In genomic region chr11:4703688-4704071, GRCm38 (mm10) we compare ENCODE assay signal across 8 mouse cellular contexts. TPM values are rescaled to one million over a fixed set of nuclear protein-coding genes. Genes with fewer than 3 reads are reported as not detected.
A peak's percentile ranks its signal among the peaks of the same experiment; 100 is the strongest.
DNase-seq lines count a peak whose midpoint lies in the region; ATAC-seq and TF ChIP-seq lines count a peak whose summit lies in the region.

No protein-coding gene starts in this region.

- no peaks in the 10 kb centered on the region for H3K9me3 ChIP-seq in lung, postnatal 0 days (ENCODE audit: low read length)
- no peaks in the 10 kb centered on the region for H3K9me3 ChIP-seq in liver, embryonic 11.5 days (ENCODE audit: control insufficient read depth, low read length)
- no peaks in the 10 kb centered on the region for H3K9me3 ChIP-seq in stomach, embryonic 14.5 days (ENCODE audit: control insufficient read depth, low read depth, low read length)

- H3K27me3 ChIP-seq in lung, postnatal 0 days (replicated peaks; ENCODE audit: insufficient read depth, low read length): no peaks in the 10 kb centered on the region
- no peaks in the 10 kb centered on the region for H3K27me3 ChIP-seq in liver, embryonic 11.5 days (replicated peaks; ENCODE audit: control insufficient read depth, insufficient read depth, low read length)
- H3K27me3 ChIP-seq in stomach, embryonic 14.5 days (ENCODE audit: control insufficient read depth, insufficient read depth, low read length): no peaks in the 10 kb centered on the region

- WGBS in lung, postnatal 0 days: 3% methylated on average over 12 of the region's 12 CpGs
- 2% methylated on average over 12 of the region's 12 CpGs for WGBS in liver, embryonic 11.5 days
- WGBS in stomach, embryonic 14.5 days: 6% methylated on average over 12 of the region's 12 CpGs

- peaks cover 5% of the 10 kb centered on the region; the same call in 1 of the 2 replicates for H3K4me1 ChIP-seq in lung, postnatal 0 days (ENCODE audit: insufficient read depth, low read depth, low read length)
- peaks cover 16% of the 10 kb centered on the region for H3K4me1 ChIP-seq in liver, embryonic 11.5 days (replicated peaks; ENCODE audit: control insufficient read depth, insufficient read depth, low read length)
- peaks cover 11% of the 10 kb centered on the region for H3K4me1 ChIP-seq in stomach, embryonic 14.5 days (ENCODE audit: control insufficient read depth, insufficient read depth, low read length)

- no peak for TF ChIP-seq EP300 in lung, postnatal 0 days (IDR thresholded peaks at IDR 0.05)

- no peak for TF ChIP-seq CTCF in lung, postnatal 0 days (IDR thresholded peaks at IDR 0.05)

- H3K36me3 ChIP-seq in lung, postnatal 0 days (ENCODE audit: insufficient read depth, low read length): no peaks in the 10 kb centered on the region
- peaks cover 16% of the 10 kb centered on the region for H3K36me3 ChIP-seq in liver, embryonic 11.5 days (ENCODE audit: control insufficient read depth, insufficient read depth, low read length)
- peaks cover 18% of the 10 kb centered on the region for H3K36me3 ChIP-seq in stomach, embryonic 14.5 days (ENCODE audit: control insufficient read depth, insufficient read depth, low read length)

- no peak for ATAC-seq in lung, postnatal 0 days
- peak; percentile 28 for ATAC-seq in erythroid progenitor cell, adult 5-6 weeks (replicated peaks; ENCODE audit: low FRiP score, poor library complexity, severe bottlenecking)
- peak; percentile 12 for ATAC-seq in liver, embryonic 11.5 days (replicated peaks; ENCODE audit: low FRiP score)
- no peak for ATAC-seq in stomach, embryonic 14.5 days (ENCODE audit: insufficient number of reproducible peaks, insufficient read depth, low FRiP score, low read depth)

- DNase-seq in lung, postnatal 0 days (ENCODE audit: low spot score): no peak
- DNase-seq in lung, postnatal 25 days (ENCODE audit: low spot score): no peak
- peak; percentile 47 for DNase-seq in liver, embryonic 11.5 days (ENCODE audit: low spot score)
- no peak for DNase-seq in spleen, postnatal 10 days (ENCODE audit: low spot score in 2 of 2)
- DNase-seq in layer of hippocampus, postnatal 25 days (ENCODE audit: extremely low spot score in 1 of 2, low spot score in 1 of 2): no peak
- DNase-seq in frontal cortex, postnatal 36 days (ENCODE audit: low spot score in 2 of 2): no peak

- H3K4me2 ChIP-seq in lung, postnatal 0 days (replicated peaks; ENCODE audit: low read depth, low read length): peak overlapping the region; percentile 72
- peak overlapping the region; percentile 89 for H3K4me2 ChIP-seq in liver, embryonic 11.5 days
- H3K4me2 ChIP-seq in stomach, embryonic 14.5 days (replicated peaks; ENCODE audit: low read depth, low read length): peak overlapping the region; percentile 80

- peak overlapping the region; percentile 67 for H3K4me3 ChIP-seq in lung, postnatal 0 days (ENCODE audit: low read depth, low read length)
- H3K4me3 ChIP-seq in liver, embryonic 11.5 days (ENCODE audit: low read depth, low read length): peak overlapping the region; percentile 92
- peak overlapping the region; percentile 80 for H3K4me3 ChIP-seq in stomach, embryonic 14.5 days (ENCODE audit: low read depth, low read length)

- H3K27ac ChIP-seq in lung, postnatal 0 days (ENCODE audit: low read length): peak overlapping the region; percentile 34
- peak overlapping the region; percentile 68; the same call in 1 of the 2 replicates for H3K27ac ChIP-seq in liver, embryonic 11.5 days (ENCODE audit: low read depth, low read length)
- H3K27ac ChIP-seq in stomach, embryonic 14.5 days (ENCODE audit: low read length): no peak overlapping the region

- H3K9ac ChIP-seq in lung, postnatal 0 days (replicated peaks; ENCODE audit: low read depth): peak overlapping the region; percentile 79
- H3K9ac ChIP-seq in liver, embryonic 11.5 days (ENCODE audit: low read depth, low read length): peak overlapping the region; percentile 89
- H3K9ac ChIP-seq in stomach, embryonic 14.5 days (replicated peaks; ENCODE audit: low read depth, low read length): peak overlapping the region; percentile 87

RNA-seq across cellular contexts. Expression of gene Uqcr10, which starts 0.5 kb away (rescaled TPM):
- polyA plus RNA-seq in lung, postnatal 0 days (2015; fragmentation: Nextera tagmentation; extraction: Ambion mirVana): 723 and 783 TPM in 2 replicates
- total RNA-seq in erythroid progenitor cell, adult 5-6 weeks (2015; ENCODE audit: low replicate concordance): 40.7 and 133 TPM in 2 replicates
- 19.2 and 25.0 TPM in 2 replicates for total RNA-seq in erythroid progenitor cell, adult 5-6 weeks (2017; ENCODE audit: low replicate concordance)
- 823 and 891 TPM in 2 replicates for polyA plus RNA-seq in liver, embryonic 11.5 days (2014; fragmentation: Nextera tagmentation; extraction: Ambion mirVana)
- polyA plus RNA-seq in stomach, embryonic 14.5 days (2014; fragmentation: Nextera tagmentation; extraction: Ambion mirVana): 851 and 942 TPM in 2 replicates
- 100 to 1,000 TPM; 391 to 441 TPM for total RNA-seq in layer of hippocampus, postnatal 25 days (2021)

RNA-seq across cellular contexts. Expression of gene Zmat5, which starts 0.8 kb away (rescaled TPM):
- polyA plus RNA-seq in lung, postnatal 0 days (2015; fragmentation: Nextera tagmentation; extraction: Ambion mirVana): 63.7 and 67.2 TPM in 2 replicates
- 5.4 and 13.0 TPM in 2 replicates for total RNA-seq in erythroid progenitor cell, adult 5-6 weeks (2015; ENCODE audit: low replicate concordance)
- total RNA-seq in erythroid progenitor cell, adult 5-6 weeks (2017; ENCODE audit: low replicate concordance): 6.3 TPM in 1 of 2 replicates, not detected in the other
- 45.1 and 54.6 TPM in 2 replicates for polyA plus RNA-seq in liver, embryonic 11.5 days (2014; fragmentation: Nextera tagmentation; extraction: Ambion mirVana)
- polyA plus RNA-seq in stomach, embryonic 14.5 days (2014; fragmentation: Nextera tagmentation; extraction: Ambion mirVana): 67.3 and 68.4 TPM in 2 replicates
- 10 to 100 TPM; 30.1 to 37.1 TPM for total RNA-seq in layer of hippocampus, postnatal 25 days (2021)

RNA-seq across cellular contexts. Expression of gene Cabp7, which starts 42.9 kb away (rescaled TPM):
- polyA plus RNA-seq in lung, postnatal 0 days (2015; fragmentation: Nextera tagmentation; extraction: Ambion mirVana): 0.14 and 0.15 TPM in 2 replicates
- total RNA-seq in erythroid progenitor cell, adult 5-6 weeks (2015; ENCODE audit: low replicate concordance): not detected in 2 replicates
- total RNA-seq in erythroid progenitor cell, adult 5-6 weeks (2017; ENCODE audit: low replicate concordance): not detected in 2 replicates
- 0.33 TPM in 1 of 2 replicates, not detected in the other for polyA plus RNA-seq in liver, embryonic 11.5 days (2014; fragmentation: Nextera tagmentation; extraction: Ambion mirVana)
- polyA plus RNA-seq in stomach, embryonic 14.5 days (2014; fragmentation: Nextera tagmentation; extraction: Ambion mirVana): 0.16 and 0.34 TPM in 2 replicates
- total RNA-seq in layer of hippocampus, postnatal 25 days (2021): 100 to 1,000 TPM; 255 to 273 TPM

Comparison
In these comparisons a context has a peak if more than half of its experiments do, and no peak if none do; other contexts are left out.
1. ATAC-seq: peak in erythroid progenitor cell, adult 5-6 weeks (single experiment) and liver, embryonic 11.5 days (single experiment); none in lung, postnatal 0 days (single experiment) and stomach, embryonic 14.5 days (single experiment).
2. Peak in every context shown above with its lines, with median percentiles within 50 percentile points of each other: H3K4me2 ChIP-seq, H3K4me3 ChIP-seq and H3K9ac ChIP-seq.